Mouse (Mus musculus) MEL-GATA-1-ER (cell line): ENCODE data around the gene Tecpr2.
"Not testable (repeated sequence)": the region's sequence is repeated elsewhere in the genome, so short reads cannot be mapped to it uniquely, and the experiment has no call there.

Experiments
- DNase-seq: peaks from one replicate; pipeline ENCODE4 v3.0.0-alpha.2; 2012; ENCODE audit warnings: low read depth; ENCODE audit errors: extremely low read depth

The Tecpr2 gene

GRCm38 (mm10) chr12:110889036-110890020, at the start of gene Tecpr2, which contains the start of gene Cinp:
Tecpr2 (plus strand) TSS chr12:110889264.
Cinp (minus strand) TSS chr12:110889145.
- peak; percentile 92 for DNase-seq

- DNase-seq: peak; percentile 73
These were observed 48.5 kb upstream of the Tecpr2 start, which contains the start of gene Mok for GRCm38 (mm10) chr12:110840348-110841198. Mok (minus strand) TSS chr12:110840939.

- DNase-seq: no peak
These were observed 47.2 kb upstream of the Tecpr2 start for GRCm38 (mm10) chr12:110841731-110842493.

DNA sequence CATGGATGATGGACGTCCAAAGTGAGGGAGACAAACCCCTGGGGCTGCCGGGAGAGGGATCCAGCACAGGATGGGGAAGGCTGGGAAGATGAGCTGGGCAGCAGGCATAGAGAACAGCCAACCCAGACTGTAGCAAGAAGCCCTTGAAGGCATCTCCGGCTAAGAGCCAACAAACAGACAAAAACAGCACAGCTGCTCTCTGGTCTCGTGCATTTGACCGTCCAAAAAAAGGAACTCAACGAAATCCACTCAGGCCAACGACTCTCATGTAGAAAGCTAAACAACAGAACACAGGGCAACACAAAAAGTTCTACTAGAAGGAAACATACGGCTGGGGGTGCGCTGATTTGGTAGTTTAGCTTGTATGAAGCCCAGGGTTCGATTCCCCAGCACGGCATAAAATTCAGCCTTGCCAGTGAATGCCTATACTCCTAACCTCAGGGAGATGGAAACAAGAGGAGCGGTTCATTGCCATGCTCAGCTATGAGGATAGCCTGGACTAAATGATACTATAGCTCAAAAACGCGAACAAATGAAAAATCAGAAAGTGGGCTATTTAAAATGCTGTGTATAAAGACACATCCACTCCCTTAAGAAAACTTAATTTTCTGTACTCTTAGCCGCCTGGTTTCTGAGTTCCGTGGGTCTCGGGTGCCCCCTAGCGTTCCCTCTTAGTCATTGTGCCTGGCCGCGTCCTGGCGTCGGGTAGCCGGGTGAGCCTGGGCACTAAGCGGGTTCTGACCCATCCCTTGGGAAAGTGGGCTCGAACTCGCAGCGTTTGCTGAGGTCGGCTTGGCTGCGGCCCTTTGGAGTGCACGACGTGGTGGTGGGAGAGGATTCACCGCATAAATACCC, 45.6 kb upstream of the Tecpr2 start:
- peak; percentile 51 for DNase-seq

DNA sequence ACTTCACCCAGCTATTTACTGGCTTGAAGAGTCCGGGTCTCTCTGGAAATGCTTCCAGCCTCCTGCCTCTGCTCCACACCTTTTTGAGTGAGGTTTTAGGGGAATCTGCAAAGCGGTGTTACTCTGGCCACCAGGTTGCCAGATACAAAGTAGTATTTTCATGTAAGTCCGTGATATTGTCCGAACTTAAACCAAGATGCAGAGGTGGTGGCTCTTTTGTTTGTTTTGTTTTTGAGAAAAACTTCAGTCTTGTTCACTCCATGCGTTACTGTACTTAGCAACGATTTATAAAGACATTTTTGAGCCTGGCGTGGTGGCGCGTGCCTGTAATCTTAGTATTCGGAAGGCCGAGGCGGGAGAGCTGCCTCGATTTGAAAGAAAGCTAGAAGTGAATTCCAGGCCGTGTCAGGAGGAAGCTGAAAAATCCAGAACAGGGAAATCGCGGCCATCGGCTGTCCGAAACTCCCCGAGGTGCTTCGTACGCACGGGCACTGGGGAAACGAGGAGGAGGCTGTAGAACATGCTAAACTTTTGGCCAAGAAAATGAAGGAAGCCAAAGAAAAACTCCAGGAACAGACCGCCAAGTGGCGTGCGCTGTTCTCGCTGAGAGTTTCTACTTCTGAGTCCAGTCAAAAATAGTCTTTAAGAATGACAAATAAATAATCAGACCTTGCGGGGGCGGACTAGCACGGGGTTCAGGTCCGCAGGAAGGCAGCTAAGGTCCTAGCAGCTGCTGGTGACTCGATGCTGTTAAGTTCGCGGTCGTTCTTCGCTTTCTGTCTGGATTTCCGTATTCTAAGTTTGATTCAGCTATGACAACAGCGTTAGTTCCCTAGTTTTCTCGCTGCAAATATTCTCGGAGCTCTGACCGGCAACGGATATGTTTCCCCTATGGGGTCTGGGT, 44.6 kb upstream of the Tecpr2 start:
- DNase-seq: peak; percentile 15

- peak; percentile 87 for DNase-seq
These were observed 43.8 kb upstream of the Tecpr2 start for GRCm38 (mm10) chr12:110845131-110845880.

DNA sequence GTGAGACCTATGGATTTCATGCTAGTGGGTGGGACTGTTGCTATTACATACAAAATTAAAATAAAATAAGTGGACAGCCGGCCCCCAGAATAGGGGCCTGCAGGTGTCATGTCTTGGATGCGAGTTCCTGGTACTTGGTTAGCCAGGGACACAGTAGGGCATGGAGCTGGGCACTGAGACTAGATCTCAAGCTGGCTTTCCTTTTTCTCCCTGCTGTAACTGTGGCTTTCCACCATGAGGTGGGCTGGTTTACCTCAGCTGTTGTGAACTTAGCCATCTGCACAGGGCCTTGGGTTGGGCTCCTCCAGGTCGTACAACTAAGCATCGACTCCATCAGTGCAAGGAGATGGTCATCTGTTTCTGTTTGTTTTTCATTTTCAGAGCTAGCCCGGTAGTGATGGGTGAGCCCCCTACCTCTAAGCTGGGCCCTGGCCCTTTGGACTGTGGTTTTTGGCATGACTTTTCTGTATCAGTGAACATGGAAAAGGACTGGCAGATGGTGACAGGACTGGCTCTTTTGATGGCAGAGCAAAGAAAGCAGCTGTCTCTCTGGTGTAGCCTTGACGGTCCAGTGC, 42.8 kb upstream of the Tecpr2 start:
- no peak for DNase-seq

DNA sequence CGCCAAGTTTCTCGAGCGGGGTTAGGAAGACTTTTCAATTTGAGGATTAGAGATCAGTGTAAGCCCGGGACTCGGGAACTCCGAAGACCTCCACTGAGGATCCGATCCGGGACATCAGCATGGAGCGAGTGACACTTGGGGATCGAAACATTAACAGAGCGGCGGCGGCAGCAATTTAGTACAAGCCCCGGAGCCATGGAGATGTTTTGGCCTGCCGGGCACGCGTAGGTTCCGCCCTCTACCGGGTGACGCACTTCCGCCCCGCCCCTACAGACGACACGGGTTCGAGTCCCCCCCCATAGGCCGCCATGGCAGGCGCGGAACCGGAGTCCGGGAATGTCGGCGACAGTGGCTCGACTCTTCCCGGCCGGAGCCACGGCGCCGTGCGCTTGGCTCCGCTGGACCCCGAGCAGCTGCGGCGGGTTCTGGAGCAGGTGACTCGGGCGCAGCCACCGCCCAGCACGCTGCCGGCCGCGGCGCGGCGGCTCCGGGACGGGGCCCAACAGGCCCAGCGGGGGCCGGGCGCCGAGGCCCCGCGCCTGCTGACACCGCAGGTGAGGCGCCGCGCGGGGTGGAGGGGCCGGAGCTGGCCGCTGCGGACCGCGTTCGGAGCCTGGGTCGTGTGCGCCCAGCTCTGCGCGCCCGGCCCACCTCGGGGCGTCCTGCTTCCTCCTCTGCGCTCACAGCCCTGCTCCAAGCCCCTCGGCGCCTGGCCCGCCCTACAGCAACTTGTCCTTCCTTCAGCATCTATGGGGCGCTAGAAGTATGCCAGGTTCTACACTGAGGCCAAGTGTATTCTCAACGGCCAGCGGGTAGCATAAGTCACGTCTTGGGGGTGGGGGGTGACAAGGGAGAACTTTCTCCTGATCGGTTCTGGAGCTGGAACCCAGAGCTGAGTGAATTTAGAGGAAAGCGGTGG, 38.8 kb upstream of the Tecpr2 start, which contains the start of gene Zfp839:
TSS of gene Zfp839 (plus strand) at position 244 of the 919 bp plus-strand sequence.
- DNase-seq: peak; percentile 53

DNA sequence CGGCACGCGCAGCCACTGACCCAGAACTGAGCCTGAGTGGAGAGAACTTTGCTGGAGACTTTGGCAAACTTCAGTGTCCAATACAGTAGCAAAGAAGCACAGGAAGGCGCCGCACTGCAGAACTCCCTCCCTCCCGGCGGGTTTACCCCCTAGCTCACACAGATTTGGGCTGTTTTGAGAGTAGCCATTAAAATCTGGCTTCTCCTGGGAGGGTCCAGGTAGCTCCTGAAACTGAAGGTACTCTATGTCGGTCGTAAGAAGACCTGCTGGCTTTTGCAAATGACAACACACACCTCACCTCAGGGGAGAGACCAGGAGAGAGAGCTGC, 38.2 kb upstream of the Tecpr2 start:
- DNase-seq: no peak

DNA sequence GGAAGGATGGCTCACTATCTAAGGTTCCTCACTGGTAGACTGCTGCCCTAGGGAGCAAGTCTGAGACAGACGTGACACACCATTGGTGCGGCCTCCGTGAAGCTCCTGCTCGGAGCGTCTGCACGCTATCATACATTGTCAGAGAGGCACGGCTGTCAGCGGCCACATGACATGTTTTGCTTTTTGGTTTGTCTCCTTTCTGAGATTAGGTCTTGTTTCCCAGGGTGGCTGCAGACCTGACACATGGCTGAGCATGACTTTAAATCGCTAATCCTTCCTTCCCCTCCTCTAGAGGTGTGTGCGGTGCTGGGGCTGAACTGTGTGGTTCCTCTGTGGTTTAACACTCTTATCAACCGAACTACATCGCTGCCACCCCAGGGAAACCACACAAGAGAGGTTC, 37.6 kb upstream of the Tecpr2 start:
- peak; percentile 59 for DNase-seq

DNA sequence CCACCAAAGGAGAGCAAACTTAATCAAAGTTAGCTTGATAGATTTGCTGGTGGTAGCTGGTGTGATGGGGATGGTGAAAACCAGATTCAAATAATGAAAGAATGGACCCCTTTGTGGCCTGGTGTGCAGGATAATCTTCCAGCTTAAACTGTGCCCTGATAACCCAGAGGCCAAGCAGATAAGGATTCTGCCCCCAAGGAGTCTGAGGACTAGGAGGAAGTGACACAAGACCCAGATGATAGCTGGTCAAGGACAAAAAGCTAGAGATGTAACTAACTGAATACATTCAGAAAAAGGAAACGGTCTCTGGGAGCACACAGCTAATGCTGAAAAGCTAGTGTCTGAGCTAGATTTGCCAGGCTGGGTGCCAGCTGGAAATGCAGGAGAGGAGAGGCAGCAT, 37.1 kb upstream of the Tecpr2 start:
- DNase-seq: no peak

- DNase-seq: no peak
These were observed 34.0 kb upstream of the Tecpr2 start for GRCm38 (mm10) chr12:110854786-110855737.

GRCm38 (mm10) chr12:110857196-110857595, 31.9 kb upstream of the Tecpr2 start:
- no peak for DNase-seq

DNA sequence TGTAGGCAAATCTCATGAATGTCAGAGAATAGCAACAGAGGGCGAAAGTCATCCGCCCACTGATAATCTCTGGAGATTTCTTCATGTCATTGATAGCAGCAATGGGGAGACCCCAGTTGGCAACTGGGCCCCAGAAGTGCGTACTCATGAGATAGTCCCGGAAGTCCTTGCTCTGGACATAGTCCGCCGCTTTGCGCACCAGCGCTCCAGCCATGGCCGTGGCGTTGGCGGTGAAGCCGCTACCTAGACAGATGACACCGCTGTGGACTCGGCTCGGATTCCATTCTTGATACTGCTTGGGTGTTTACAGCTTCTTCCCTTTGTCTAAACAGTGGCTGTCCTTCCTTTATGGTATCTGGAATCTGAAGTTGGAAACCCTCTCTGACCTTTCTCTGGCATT, 30.4 kb upstream of the Tecpr2 start:
- not testable (repeated sequence) for DNase-seq

DNA sequence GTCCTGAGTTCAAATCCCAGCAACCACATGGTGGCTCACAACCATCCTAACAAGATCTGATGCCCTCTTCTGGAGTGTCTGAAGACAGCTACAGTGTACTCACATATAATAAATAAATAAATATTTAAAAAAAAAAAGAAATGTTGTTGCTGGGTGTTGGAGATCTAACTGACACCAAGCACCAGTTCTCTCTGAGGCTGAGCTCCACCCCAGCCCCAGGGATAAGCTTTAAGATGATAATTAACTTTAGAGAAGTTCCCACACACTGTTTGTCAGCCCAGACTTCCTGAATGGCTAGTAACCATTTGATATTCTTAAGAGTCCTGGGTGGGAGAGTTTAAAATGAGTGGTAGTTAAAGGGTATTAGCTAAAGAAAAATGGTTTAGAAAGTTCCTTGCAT, 28.8 kb upstream of the Tecpr2 start:
- peak; percentile 33 for DNase-seq

- DNase-seq: no peak
These were observed 27.8 kb upstream of the Tecpr2 start for GRCm38 (mm10) chr12:110861256-110861655.
